Mouse (Mus musculus) bone marrow, adult 2 months (tissue): ENCODE results near the gene Cx3cl1.

Experiments
- CTCF ChIP-seq: fragments of 200-500 bp; IDR thresholded peaks from 2 replicates; pipeline ENCODE4 v1.5.1; 2011; ENCODE audit warnings: low read length, control low read depth; ENCODE audit not compliant: control insufficient read depth, insufficient read depth
- POLR2A ChIP-seq: fragments of 200-500 bp; IDR thresholded peaks from 2 replicates; pipeline ENCODE4 v1.6.1; 2011; ENCODE audit warnings: low read depth, mild to moderate bottlenecking, control low read depth, low read length, borderline replicate concordance; ENCODE audit not compliant: control insufficient read depth

DNA sequence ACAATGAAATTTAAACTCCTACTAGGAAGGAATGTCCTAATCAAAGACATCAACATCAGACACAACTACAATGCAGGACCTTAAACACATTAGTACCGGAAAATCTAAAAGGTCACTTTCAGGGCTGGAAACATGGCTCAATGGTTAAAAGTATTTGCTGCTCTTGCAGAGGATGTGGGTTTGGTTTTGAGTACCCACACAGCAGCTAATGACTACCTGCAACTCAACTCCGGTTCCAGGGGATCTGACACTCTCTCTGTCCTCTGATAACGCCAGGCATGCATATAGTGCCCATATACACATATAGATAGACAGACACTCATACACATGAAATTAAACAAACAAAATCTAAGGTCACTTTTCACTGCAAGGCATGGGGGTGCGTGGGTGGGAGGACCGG lies 54.4 kb downstream of the Cx3cl1 start:
- TF ChIP-seq CTCF (no peak), POLR2A (no peak)
